Mouse (Mus musculus) limb, embryonic 15.5 days (tissue): ENCODE measurements around the gene Lonp1. TPM values are rescaled to one million over a fixed set of nuclear protein-coding genes. Genes with fewer than 3 reads are reported as not detected.
"Not testable (repeated sequence)": the region's sequence is repeated elsewhere in the genome, so short reads cannot be mapped to it uniquely, and the experiment has no call there.

Experiments
- ATAC-seq: fragments of 200-750 bp; cut with Nextera tagmentation; 2 replicates; pipeline ENCODE4 v1.8.0; 2017; ENCODE audit warnings: low read depth, moderate TSS enrichment; ENCODE audit not compliant: insufficient number of reproducible peaks, low FRiP score, low TSS enrichment
- H3K27ac ChIP-seq: fragments of 300-500 bp; sonication (generic); 2 replicates; pipeline ENCODE4 v1.5.1; 2015; ENCODE audit warnings: moderate library complexity, mild to moderate bottlenecking, inconsistent platforms
- H3K27me3 ChIP-seq: fragments of 300-500 bp; sonication (generic); 2 replicates; pipeline ENCODE4 v1.6.1; 2015; ENCODE audit warnings: inconsistent platforms
- H3K36me3 ChIP-seq: fragments of 300-500 bp; sonication (generic); 2 replicates; pipeline ENCODE4 v1.6.1; 2015; ENCODE audit warnings: inconsistent platforms
- H3K4me1 ChIP-seq: fragments of 300-500 bp; sonication (generic); 2 replicates; pipeline ENCODE4 v1.6.1; 2015; ENCODE audit warnings: inconsistent platforms
- H3K4me2 ChIP-seq: fragments of 300-500 bp; sonication (generic); 2 replicates; pipeline ENCODE4 v1.6.1; 2015; ENCODE audit warnings: mild to moderate bottlenecking, inconsistent platforms
- H3K4me3 ChIP-seq: fragments of 300-500 bp; sonication (generic); 2 replicates; pipeline ENCODE4 v1.5.1; 2015; ENCODE audit warnings: mild to moderate bottlenecking, inconsistent platforms
- H3K9ac ChIP-seq: fragments of 300-500 bp; sonication (generic); 2 replicates; pipeline ENCODE4 v1.6.1; 2015; ENCODE audit warnings: inconsistent platforms
- H3K9me3 ChIP-seq: fragments of 300-500 bp; sonication (generic); 2 replicates; pipeline ENCODE4 v1.6.1; 2016; ENCODE audit warnings: inconsistent platforms
- WGBS: fragments of 180-500 bp; shearing (Covaris S2); methylation state at CpG from one replicate; pipeline ENCODE4 v1.1.7; 2015; 5-methylcytosine and 5-hydroxymethylcytosine counted together
- polyA plus RNA-seq: library from polyadenylated mRNA; unstranded; fragments of >200 nt; fragmentation: Nextera tagmentation; extraction: Ambion mirVana; gene quantifications from 2 replicates; pipeline ENCODE4 v1.2.1, GENCODE M21; 2015

Lonp1 gene
- polyA plus RNA-seq, 1 experiment from 2014 or later = 49.1 TPM

GRCm38 (mm10) chr17:56654771-56655170, 28.1 kb upstream of the Lonp1 start:
- Histone ChIP-seq H3K9me3 (no peaks in the 10 kb centered on the region), H3K36me3 (no peaks in the 10 kb centered on the region), H3K27ac (no peak overlapping the region), H3K27me3 (no peaks in the 10 kb centered on the region), H3K4me1 (no peaks in the 10 kb centered on the region), H3K9ac (no peak overlapping the region), H3K4me2 (no peak overlapping the region), H3K4me3 (no peak overlapping the region)
- WGBS = 85% methylated on average over 2 of the region's 2 CpGs
- no peak for ATAC-seq

- Histone ChIP-seq H3K4me1 (no peaks in the 10 kb centered on the region), H3K36me3 (no peaks in the 10 kb centered on the region), H3K9me3 (no peaks in the 10 kb centered on the region), H3K9ac (no peak overlapping the region), H3K27me3 (no peaks in the 10 kb centered on the region), H3K27ac (no peak overlapping the region), H3K4me3 (no peak overlapping the region), H3K4me2 (no peak overlapping the region)
- no peak for ATAC-seq
- WGBS = 39% methylated on average over 10 of the region's 10 CpGs
Measured at GRCm38 (mm10) chr17:56651801-56652200, 25.1 kb upstream of the Lonp1 start.

- 63% methylated on average over 11 of the region's 13 CpGs for WGBS
- Histone ChIP-seq H3K4me3 (no peak overlapping the region), H3K27ac (no peak overlapping the region), H3K27me3 (no peaks in the 10 kb centered on the region), H3K36me3 (no peaks in the 10 kb centered on the region), H3K4me1 (no peaks in the 10 kb centered on the region), H3K9me3 (no peaks in the 10 kb centered on the region), H3K4me2 (no peak overlapping the region), H3K9ac (no peak overlapping the region)
- ATAC-seq = no peak
Measured at GRCm38 (mm10) chr17:56647546-56647945, 20.9 kb upstream of the Lonp1 start.

GRCm38 (mm10) chr17:56643237-56643636, 16.6 kb upstream of the Lonp1 start:
- Histone ChIP-seq H3K27ac (no peak overlapping the region), H3K4me2 (no peak overlapping the region), H3K4me1 (no peaks in the 10 kb centered on the region), H3K4me3 (no peak overlapping the region), H3K27me3 (no peaks in the 10 kb centered on the region), H3K9me3 (no peaks in the 10 kb centered on the region), H3K36me3 (no peaks in the 10 kb centered on the region), H3K9ac (no peak overlapping the region)
- WGBS = 74% methylated on average over 4 of the region's 4 CpGs
- ATAC-seq = no peak

GRCm38 (mm10) chr17:56634023-56634422, 7.3 kb upstream of the Lonp1 start:
- Histone ChIP-seq H3K4me3 (no peak overlapping the region), H3K9me3 (no peaks in the 10 kb centered on the region), H3K27me3 (no peaks in the 10 kb centered on the region), H3K27ac (no peak overlapping the region), H3K4me1 (no peaks in the 10 kb centered on the region), H3K9ac (no peak overlapping the region), H3K4me2 (no peak overlapping the region), H3K36me3 (no peaks in the 10 kb centered on the region)
- no peak for ATAC-seq
- WGBS = 76% methylated on average over 6 of the region's 6 CpGs

GRCm38 (mm10) chr17:56631807-56632206, 5.1 kb upstream of the Lonp1 start:
- peaks cover 12% of the 10 kb centered on the region for H3K4me1 ChIP-seq
- H3K27me3 ChIP-seq = no peaks in the 10 kb centered on the region
- H3K36me3 ChIP-seq = no peaks in the 10 kb centered on the region
- H3K4me2 ChIP-seq = no peak overlapping the region
- ATAC-seq = no peak
- H3K9ac ChIP-seq = no peak overlapping the region
- 56% methylated on average over 4 of the region's 4 CpGs for WGBS
- no peak overlapping the region for H3K27ac ChIP-seq
- no peaks in the 10 kb centered on the region for H3K9me3 ChIP-seq
- H3K4me3 ChIP-seq = no peak overlapping the region

- H3K4me3 ChIP-seq, ATAC-seq, H3K9me3 ChIP-seq, H3K27ac ChIP-seq, H3K27me3 ChIP-seq, H3K36me3 ChIP-seq, H3K9ac ChIP-seq, H3K4me2 ChIP-seq: not testable (repeated sequence)
- H3K4me1 ChIP-seq = peaks cover 25% of the 10 kb centered on the region
- WGBS = 85% methylated on average over 27 of the region's 27 CpGs
Measured at GRCm38 (mm10) chr17:56629800-56630781, 3.4 kb upstream of the Lonp1 start.

- peak within 1 kb of the TSS; percentile 33; the same call in 1 of the 2 replicates for H3K9ac ChIP-seq
- peaks cover 30% of the 10 kb centered on the region for H3K4me1 ChIP-seq
- ATAC-seq = no peak
- H3K36me3 ChIP-seq = peaks cover 17% of the 10 kb centered on the region
- WGBS = 7% methylated on average over 26 of the region's 26 CpGs
- H3K27me3 ChIP-seq = no peaks in the 10 kb centered on the region
- H3K27ac ChIP-seq = peak within 1 kb of the TSS; percentile 85
- peak within 1 kb of the TSS; percentile 95 for H3K4me3 ChIP-seq
- no peaks in the 10 kb centered on the region for H3K9me3 ChIP-seq
- peak within 1 kb of the TSS; percentile 93 for H3K4me2 ChIP-seq
Measured at GRCm38 (mm10) chr17:56627530-56628277, 1.0 kb upstream of the Lonp1 start, which contains the start of gene Catsperd. Catsperd (plus strand) TSS chr17:56628143.

GRCm38 (mm10) chr17:56626260-56626659, 427 bp downstream of the Lonp1 start:
- no peaks in the 10 kb centered on the region for H3K9me3 ChIP-seq
- under 1% methylated on average over 32 of the region's 32 CpGs for WGBS
- peak overlapping the region; percentile 85 for H3K27ac ChIP-seq
- peaks cover 31% of the 10 kb centered on the region for H3K36me3 ChIP-seq
- H3K4me3 ChIP-seq = peak overlapping the region; percentile 95
- H3K27me3 ChIP-seq = no peaks in the 10 kb centered on the region
- H3K4me1 ChIP-seq = peaks cover 30% of the 10 kb centered on the region
- peak overlapping the region; percentile 98 for H3K9ac ChIP-seq
- no peak for ATAC-seq
- peak overlapping the region; percentile 93 for H3K4me2 ChIP-seq

GRCm38 (mm10) chr17:56625495-56625894, 1.2 kb downstream of the Lonp1 start:
- Histone ChIP-seq H3K27me3 (no peaks in the 10 kb centered on the region), H3K27ac (no peak overlapping the region), H3K36me3 (peaks cover 39% of the 10 kb centered on the region), H3K4me1 (peaks cover 30% of the 10 kb centered on the region), H3K4me2 (peak overlapping the region; percentile 93), H3K9me3 (no peaks in the 10 kb centered on the region), H3K9ac (0 out of 2 replicates have a peak overlapping the region, but pooled peaks have one; percentile 98), H3K4me3 (peak overlapping the region; percentile 95)
- WGBS = 82% methylated on average over 3 of the region's 3 CpGs
- ATAC-seq = no peak

GRCm38 (mm10) chr17:56617628-56618027, 9.1 kb downstream of the Lonp1 start:
- Histone ChIP-seq H3K36me3 (peaks cover 83% of the 10 kb centered on the region), H3K27me3 (no peaks in the 10 kb centered on the region), H3K4me1 (peaks cover 18% of the 10 kb centered on the region), H3K4me3 (no peak overlapping the region), H3K9me3 (no peaks in the 10 kb centered on the region), H3K4me2 (no peak overlapping the region), H3K27ac (no peak overlapping the region), H3K9ac (no peak overlapping the region)
- no peak for ATAC-seq
- WGBS = 92% methylated on average over 8 of the region's 8 CpGs

GRCm38 (mm10) chr17:56616725-56617124, 10.0 kb downstream of the Lonp1 start:
- 86% methylated on average over 3 of the region's 3 CpGs for WGBS
- H3K9ac ChIP-seq = no peak overlapping the region
- no peak for ATAC-seq
- no peaks in the 10 kb centered on the region for H3K9me3 ChIP-seq
- H3K4me2 ChIP-seq = no peak overlapping the region
- peaks cover 74% of the 10 kb centered on the region for H3K36me3 ChIP-seq
- H3K27me3 ChIP-seq = no peaks in the 10 kb centered on the region
- peaks cover 22% of the 10 kb centered on the region for H3K4me1 ChIP-seq
- no peak overlapping the region for H3K27ac ChIP-seq
- H3K4me3 ChIP-seq = no peak overlapping the region
